Mouse (Mus musculus) retina, adult 2 months (tissue): ENCODE data around the gene Lce1a2.
"Not testable (repeated sequence)": the region's sequence is repeated elsewhere in the genome, so short reads cannot be mapped to it uniquely, and the experiment has no call there.

Experiments
- DNase-seq: peaks from one replicate; pipeline ENCODE4 v3.0.0-alpha.2; 2012; ENCODE audit warnings: low read depth, low spot score

Gene Lce1a2

GRCm38 (mm10) chr3:92670215-92670614 is at the start of gene Lce1a2:
Gene Lce1a2 (minus strand): TSS chr3:92670315.
- DNase-seq: no peak

- DNase-seq: no peak
Measured at GRCm38 (mm10) chr3:92715122-92715521, 45.0 kb upstream of the Lce1a2 start.

- DNase-seq: no peak
Measured at GRCm38 (mm10) chr3:92708974-92709373, 38.9 kb upstream of the Lce1a2 start, which contains the start of gene Lce1e. Gene Lce1e (minus strand): TSS chr3:92709074.

GRCm38 (mm10) chr3:92694613-92695012 is 24.5 kb upstream of the Lce1a2 start:
- no peak for DNase-seq

GRCm38 (mm10) chr3:92691688-92692087 is 21.6 kb upstream of the Lce1a2 start:
- DNase-seq: no peak

GRCm38 (mm10) chr3:92689154-92689553 is 19.0 kb upstream of the Lce1a2 start:
- not testable (repeated sequence) for DNase-seq

GRCm38 (mm10) chr3:92687110-92687509 is 17.0 kb upstream of the Lce1a2 start, which contains the start of gene Lce1d:
Gene Lce1d (minus strand): TSS chr3:92687210.
- no peak for DNase-seq

GRCm38 (mm10) chr3:92678947-92679346 is 8.8 kb upstream of the Lce1a2 start, which contains the start of gene Lce1c:
Gene Lce1c (plus strand): TSS chr3:92679247.
- DNase-seq: no peak

GRCm38 (mm10) chr3:92656826-92657225 is 13.3 kb downstream of the Lce1a2 start, which contains the start of gene Lce1b:
Gene Lce1b (minus strand): TSS chr3:92656926.
- no peak for DNase-seq

- no peak for DNase-seq
Measured at GRCm38 (mm10) chr3:92648207-92648606, 21.9 kb downstream of the Lce1a2 start, which contains the start of gene Lce1a1. Gene Lce1a1 (minus strand): TSS chr3:92648307.

GRCm38 (mm10) chr3:92639854-92640253 is 30.3 kb downstream of the Lce1a2 start:
- no peak for DNase-seq

GRCm38 (mm10) chr3:92638653-92638991 is 31.5 kb downstream of the Lce1a2 start:
- no peak for DNase-seq

GRCm38 (mm10) chr3:92637745-92638652 is 32.1 kb downstream of the Lce1a2 start:
- no peak for DNase-seq

- no peak for DNase-seq
Measured at GRCm38 (mm10) chr3:92621560-92621959, 48.6 kb downstream of the Lce1a2 start, which contains the start of gene Lce6a. Gene Lce6a (minus strand): TSS chr3:92621660.
